Mouse (Mus musculus) liver, adult 2 months (tissue): ENCODE data around the gene Acvr2a. TPM values are rescaled to one million over a fixed set of nuclear protein-coding genes. Genes with fewer than 3 reads are reported as not detected.

Experiments used
- DNase-seq: peaks from one replicate; pipeline ENCODE4 v3.0.0-alpha.2; 2011; ENCODE audit warnings: low read depth, low spot score; ENCODE audit errors: extremely low read depth
- H3K27ac ChIP-seq: fragments of 200-500 bp; replicated peaks from 2 replicates; pipeline ENCODE4 v1.5.1; 2012; ENCODE audit warnings: low read depth, mild to moderate bottlenecking, control low read depth, inconsistent platforms, low read length; ENCODE audit not compliant: insufficient read depth
- H3K27me3 ChIP-seq: fragments of 200-500 bp; 2 replicates; pipeline ENCODE4 v1.6.1; 2012; ENCODE audit warnings: mild to moderate bottlenecking, moderate library complexity, low read length, inconsistent platforms; ENCODE audit not compliant: control insufficient read depth, insufficient read depth
- H3K36me3 ChIP-seq: fragments of 200-500 bp; 2 replicates; pipeline ENCODE4 v1.6.1; 2012; ENCODE audit warnings: low read length, inconsistent platforms; ENCODE audit not compliant: control insufficient read depth, insufficient read depth
- H3K4me1 ChIP-seq: fragments of 200-500 bp; 2 replicates; pipeline ENCODE4 v1.6.1; 2011; ENCODE audit warnings: low read length; ENCODE audit not compliant: control insufficient read depth, insufficient read depth
- H3K4me3 ChIP-seq: fragments of 200-500 bp; 2 replicates; pipeline ENCODE4 v1.5.1; 2011; ENCODE audit warnings: low read depth, mild to moderate bottlenecking, control low read depth, low read length, moderate library complexity; ENCODE audit not compliant: insufficient read depth
- H3K79me2 ChIP-seq: fragments of 200-500 bp; 2 replicates; pipeline ENCODE4 v1.6.1; 2012; ENCODE audit warnings: inconsistent platforms, mild to moderate bottlenecking, low read length, moderate library complexity; ENCODE audit not compliant: control insufficient read depth, insufficient read depth
- H3K9ac ChIP-seq: fragments of 200-500 bp; 2 replicates; pipeline ENCODE4 v1.6.1; 2012; ENCODE audit warnings: low read depth, mild to moderate bottlenecking, control low read depth, inconsistent platforms, low read length
- CTCF ChIP-seq: fragments of 200-500 bp; IDR thresholded peaks from 2 replicates; pipeline ENCODE4 v1.5.1; 2011; ENCODE audit warnings: low read depth, low read length, control low read depth
- POLR2A ChIP-seq: fragments of 200-500 bp; IDR thresholded peaks from 2 replicates; pipeline ENCODE4 v1.6.1; 2011; ENCODE audit warnings: low read length, control low read depth; ENCODE audit not compliant: insufficient read depth; ENCODE audit errors: extremely low read depth
- WGBS: fragments of 180-500 bp; shearing (Covaris S2); methylation state at CpG from one replicate; pipeline ENCODE4 v1.1.7; 2018; 5-methylcytosine and 5-hydroxymethylcytosine counted together
- polyA plus RNA-seq: library from polyadenylated mRNA; depleted of rRNA; stranded (reverse); fragments of >200 nt; gene quantifications from 2 replicates; pipeline ENCODE4 v1.2.3, GENCODE M21; 2012; rRNA removed
- total RNA-seq: library from RNA; depleted of rRNA; stranded (reverse); fragments of >200 nt; gene quantifications from 2 replicates; pipeline ENCODE4 v1.2.3, GENCODE M21; 2014; rRNA removed

Gene Acvr2a
- total and polyA plus RNA-seq, 2 experiments: 3.4 to 11.4 TPM

GRCm38 (mm10) chr2:48948841-48949584, 135.1 kb downstream of the Acvr2a start, which contains the start of gene Mbd5:
Gene Mbd5, plus strand, starts transcription at chr2:48949508.
- Histone ChIP-seq H3K4me1 (peaks cover 3% of the 10 kb centered on the region; the same call in 1 of the 2 replicates), H3K9ac (peak within 1 kb of the TSS; percentile 93), H3K27ac (peak within 1 kb of the TSS; percentile 93), H3K4me3 (peak within 1 kb of the TSS; percentile 94), H3K36me3 (no peaks in the 10 kb centered on the region), H3K79me2 (peaks cover 12% of the 10 kb centered on the region; the same call in 1 of the 2 replicates), H3K27me3 (no peaks in the 10 kb centered on the region)
- TF ChIP-seq CTCF: no peak
- TF ChIP-seq POLR2A: peak; percentile 87
- under 1% methylated on average over 48 of the region's 49 CpGs for WGBS
- DNase-seq: peak; percentile 94

- peak; percentile 20 for DNase-seq
- Histone ChIP-seq H3K79me2 (peaks cover 12% of the 10 kb centered on the region; the same call in 1 of the 2 replicates), H3K4me3 (peak overlapping the region; percentile 94), H3K27ac (peak overlapping the region; percentile 93), H3K4me1 (peaks cover 3% of the 10 kb centered on the region; the same call in 1 of the 2 replicates), H3K36me3 (no peaks in the 10 kb centered on the region), H3K27me3 (no peaks in the 10 kb centered on the region), H3K9ac (peak overlapping the region; percentile 93)
- WGBS: 0% methylated on average over 9 of the region's 9 CpGs
- TF ChIP-seq POLR2A (no peak), CTCF (no peak)
These were observed 135.9 kb downstream of the Acvr2a start for GRCm38 (mm10) chr2:48949743-48950251.

GRCm38 (mm10) chr2:48950252-48950315, 136.2 kb downstream of the Acvr2a start, which contains the start of gene Orc4:
Gene Orc4, minus strand, starts transcription at chr2:48950277.
- Histone ChIP-seq H3K27ac (peak within 1 kb of the TSS; percentile 93), H3K4me1 (peaks cover 3% of the 10 kb centered on the region; the same call in 1 of the 2 replicates), H3K27me3 (no peaks in the 10 kb centered on the region), H3K36me3 (no peaks in the 10 kb centered on the region), H3K9ac (peak within 1 kb of the TSS; percentile 93), H3K4me3 (peak within 1 kb of the TSS; percentile 94), H3K79me2 (peaks cover 12% of the 10 kb centered on the region; the same call in 1 of the 2 replicates)
- no peak for DNase-seq
- no peak for TF ChIP-seq CTCF
- no peak for TF ChIP-seq POLR2A
- 0% methylated on average over 2 of the region's 2 CpGs for WGBS

- WGBS: 3% methylated on average over 6 of the region's 6 CpGs
- DNase-seq: peak; percentile 31
- H3K27ac ChIP-seq: peak overlapping the region; percentile 40
These were observed 136.5 kb downstream of the Acvr2a start for GRCm38 (mm10) chr2:48950316-48950880.

More at GRCm38 (mm10) chr2:48950316-48950880, 136.5 kb downstream of the Acvr2a start:
- H3K9ac ChIP-seq: peak overlapping the region; percentile 93
- peaks cover 12% of the 10 kb centered on the region; the same call in 1 of the 2 replicates for H3K79me2 ChIP-seq
- TF ChIP-seq POLR2A: no peak
- peaks cover 3% of the 10 kb centered on the region; the same call in 1 of the 2 replicates for H3K4me1 ChIP-seq
- peak overlapping the region; percentile 94 for H3K4me3 ChIP-seq
- no peaks in the 10 kb centered on the region for H3K27me3 ChIP-seq
- no peaks in the 10 kb centered on the region for H3K36me3 ChIP-seq

Other genes with a start within 250 kb of the Acvr2a start
- 10.3 and 12.0 TPM in 2 replicates for gene Mbd5, start 135.4 kb downstream of the Acvr2a start, total RNA-seq
- 2.4 and 2.6 TPM in 2 replicates for gene Mbd5, start 135.4 kb downstream of the Acvr2a start, polyA plus RNA-seq
- gene Orc4, start 136.2 kb downstream of the Acvr2a start, total RNA-seq: 23.0 and 26.6 TPM in 2 replicates
- 3.1 and 3.9 TPM in 2 replicates for gene Orc4, start 136.2 kb downstream of the Acvr2a start, polyA plus RNA-seq